Mouse (Mus musculus) frontal cortex, postnatal 14 days (tissue): ENCODE results near the gene Gimap7.

Source experiments
- DNase-seq, 2 experiments: peaks; one replicate each; pipeline ENCODE4 v3.0.0; 2022; ENCODE audit warnings: low spot score in 2 of 2

Gimap7 gene

DNA sequence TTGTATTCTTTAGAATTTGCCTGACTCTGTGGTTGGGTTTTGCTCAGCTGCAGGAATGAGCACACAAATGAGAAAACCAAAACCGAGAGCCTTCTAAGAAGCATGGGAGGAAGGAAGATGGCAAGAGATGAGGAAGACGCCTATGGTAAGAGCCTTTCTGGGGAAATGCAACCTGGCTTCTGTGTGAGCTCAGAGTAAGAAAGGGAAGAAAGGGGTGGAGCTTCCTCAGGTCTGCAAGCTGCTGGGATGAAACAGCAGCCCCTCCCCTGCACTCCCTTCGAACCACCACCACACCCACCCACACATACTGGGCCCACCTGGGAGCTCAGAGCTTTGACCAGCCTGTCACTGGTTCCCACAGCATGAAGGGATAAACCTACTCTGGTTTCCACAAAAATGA is 22.9 kb downstream of the Gimap7 start:
- DNase-seq = no peak

DNA sequence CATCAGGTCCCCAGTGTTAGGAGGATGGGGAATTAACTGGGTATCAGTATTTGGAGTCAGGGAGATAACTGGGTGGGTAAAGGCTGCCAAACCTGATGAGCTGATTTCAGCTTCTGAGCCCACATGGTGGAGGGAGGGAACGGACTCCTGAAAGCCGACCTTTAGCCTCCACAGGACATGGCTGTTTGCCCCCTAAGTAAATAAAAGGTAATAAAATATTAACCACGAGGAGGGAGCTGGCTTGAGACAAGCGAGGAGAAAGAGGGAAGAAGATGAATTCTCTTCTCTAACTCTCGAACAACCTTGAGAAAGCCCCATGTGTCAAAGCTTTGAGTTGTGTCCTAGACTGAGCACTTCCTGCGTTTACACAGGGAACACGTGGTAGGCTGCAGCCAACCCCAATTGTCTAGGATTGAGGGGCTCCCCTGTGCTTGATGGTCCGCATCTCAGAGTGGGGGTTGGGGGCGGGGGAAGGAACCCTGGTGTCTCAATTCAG is 23.3 kb downstream of the Gimap7 start:
- DNase-seq = no peak

DNA sequence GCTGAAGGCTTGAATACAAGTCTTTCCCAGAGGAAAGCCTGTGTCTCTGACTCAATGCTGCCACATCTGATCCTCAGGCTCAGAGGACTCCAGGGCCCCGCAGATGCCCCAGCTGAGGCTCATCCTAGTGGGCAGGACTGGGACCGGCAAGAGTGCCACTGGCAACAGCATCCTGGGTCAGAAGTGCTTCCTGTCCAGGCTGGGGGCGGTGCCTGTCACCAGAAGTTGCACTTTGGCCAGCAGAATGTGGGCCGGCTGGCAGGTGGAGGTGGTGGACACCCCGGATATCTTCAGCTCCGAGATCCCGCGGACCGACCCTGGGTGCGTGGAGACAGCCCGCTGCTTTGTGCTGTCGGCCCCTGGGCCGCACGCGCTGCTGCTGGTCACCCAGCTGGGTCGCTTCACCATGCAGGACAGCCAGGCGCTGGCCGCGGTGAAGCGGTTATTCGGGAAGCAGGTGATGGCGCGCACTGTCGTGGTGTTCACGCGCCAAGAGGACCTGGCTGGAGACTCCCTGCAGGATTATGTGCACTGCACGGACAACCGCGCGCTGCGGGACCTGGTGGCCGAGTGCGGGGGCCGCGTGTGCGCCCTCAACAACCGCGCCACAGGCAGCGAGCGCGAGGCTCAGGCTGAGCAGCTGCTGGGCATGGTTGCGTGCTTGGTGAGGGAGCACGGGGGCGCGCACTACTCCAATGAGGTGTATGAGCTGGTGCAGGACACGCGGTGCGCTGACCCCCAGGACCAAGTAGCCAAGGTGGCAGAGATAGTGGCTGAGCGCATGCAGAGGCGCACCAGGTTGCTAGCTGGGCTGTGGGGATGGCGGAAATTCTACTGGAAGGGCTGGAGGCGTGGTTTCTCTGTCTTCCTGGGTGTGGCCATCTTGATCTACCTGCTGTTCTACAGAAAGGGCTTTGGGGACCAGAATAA is 24.3 kb downstream of the Gimap7 start:
- no peak for DNase-seq

DNA sequence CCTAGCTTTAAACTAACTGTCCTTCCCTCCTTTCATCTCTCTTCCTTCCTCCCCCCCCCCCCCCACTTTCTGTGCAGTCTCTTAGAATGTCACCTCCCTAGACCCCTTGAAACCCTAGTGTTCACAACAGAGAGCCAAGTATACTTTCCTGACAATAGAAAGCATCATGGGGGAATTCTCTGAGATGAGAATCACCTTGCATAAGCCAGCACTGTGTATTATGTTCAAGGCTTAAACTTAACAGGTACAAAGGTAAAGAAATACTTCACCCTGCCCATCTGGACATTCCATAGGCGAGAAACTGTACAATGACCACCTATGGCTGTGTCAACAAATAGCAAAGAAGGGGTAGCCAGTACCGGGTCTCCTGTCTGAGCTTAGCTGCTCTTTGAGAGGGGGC is 27.1 kb downstream of the Gimap7 start:
- no peak for DNase-seq

DNA sequence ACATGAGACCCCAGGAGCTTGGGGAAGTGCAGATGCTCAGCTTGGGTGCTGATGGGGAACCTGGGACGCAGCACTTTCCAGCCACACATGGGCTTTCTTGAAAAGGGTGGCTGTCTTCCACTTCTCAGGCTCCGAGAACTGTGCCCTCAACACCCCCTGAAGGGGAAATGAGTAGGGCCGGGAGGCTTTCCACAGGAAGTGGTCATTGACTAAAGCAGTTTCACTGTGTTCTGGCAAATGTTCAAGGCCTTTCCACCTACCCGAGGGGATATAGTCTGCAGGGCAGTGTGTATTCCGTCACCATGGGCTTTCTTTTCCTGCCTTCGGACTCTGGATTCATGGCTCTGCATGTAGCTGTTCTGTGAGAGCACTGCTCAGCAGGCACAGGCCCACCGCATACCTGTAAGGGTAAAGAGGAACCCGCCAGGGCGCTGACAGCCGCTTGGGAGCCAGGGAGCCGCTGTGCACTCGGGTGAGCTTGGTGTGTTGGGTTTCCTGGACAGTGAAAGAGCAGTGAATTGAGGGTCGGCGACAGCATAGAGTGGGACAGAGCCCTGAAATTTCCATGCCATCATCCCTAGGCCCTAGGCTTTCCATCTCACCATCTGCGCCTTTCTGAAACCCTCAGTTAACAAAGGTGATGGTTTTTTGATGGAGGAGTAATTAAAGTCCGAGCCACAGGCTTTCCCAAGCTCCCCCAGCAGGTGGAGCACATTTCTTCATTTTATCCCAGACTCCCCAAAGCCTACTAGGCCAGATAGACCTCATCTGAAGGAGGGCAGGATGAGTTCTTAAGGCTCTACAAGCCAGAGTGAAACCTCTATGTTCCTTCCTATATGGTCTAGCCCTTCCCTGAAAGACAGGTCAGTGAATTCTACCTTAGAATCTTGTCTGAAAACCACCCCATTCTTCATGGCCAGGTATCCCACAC is 27.8 kb downstream of the Gimap7 start, which contains the start of gene Gimap5:
TSS of gene Gimap5 (plus strand) at position 239 of the 931 bp plus-strand sequence.
- peak in 1 of 2 experiments; percentile 8 for DNase-seq

DNA sequence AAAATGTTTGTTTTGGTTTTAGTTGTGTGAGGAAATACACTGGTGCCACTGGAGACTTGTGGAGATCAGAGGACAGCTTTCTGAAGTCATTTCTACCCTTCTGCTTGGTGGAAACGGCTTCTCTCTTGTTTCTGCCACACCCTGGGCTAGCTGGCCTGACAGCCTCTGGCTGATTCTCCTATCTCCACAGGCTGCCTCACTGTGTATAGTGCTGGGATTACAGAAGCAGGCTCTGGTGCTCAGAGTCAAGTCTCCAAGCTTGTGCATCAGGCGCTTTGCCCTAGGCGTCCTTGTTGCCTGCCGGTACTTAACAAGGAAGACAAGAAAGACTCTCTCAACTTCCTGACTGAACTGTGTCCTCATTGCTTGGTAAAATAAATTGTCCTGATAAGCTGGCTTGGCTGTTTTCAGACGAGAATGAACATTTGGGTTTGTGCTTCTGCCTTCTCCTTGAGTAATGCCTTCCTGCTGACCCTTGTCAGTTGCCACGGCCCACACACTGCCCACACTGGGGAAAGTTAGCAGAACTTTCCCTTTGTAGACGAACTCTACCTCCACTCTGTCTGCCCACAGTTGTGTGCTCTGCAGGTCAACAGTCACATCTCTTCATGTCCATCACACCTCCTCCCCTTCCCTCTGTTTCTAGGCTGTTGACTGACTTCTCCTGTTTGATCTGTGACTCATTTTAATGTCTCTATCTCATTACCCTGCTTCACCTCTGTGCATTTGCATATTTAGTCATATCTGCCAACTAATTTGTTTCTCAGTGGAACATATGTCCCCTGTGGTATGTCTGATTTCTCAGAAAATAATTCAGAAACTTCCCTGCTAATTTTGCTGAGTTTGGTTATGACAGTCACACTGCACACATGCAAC is 28.9 kb downstream of the Gimap7 start:
- DNase-seq = no peak

DNA sequence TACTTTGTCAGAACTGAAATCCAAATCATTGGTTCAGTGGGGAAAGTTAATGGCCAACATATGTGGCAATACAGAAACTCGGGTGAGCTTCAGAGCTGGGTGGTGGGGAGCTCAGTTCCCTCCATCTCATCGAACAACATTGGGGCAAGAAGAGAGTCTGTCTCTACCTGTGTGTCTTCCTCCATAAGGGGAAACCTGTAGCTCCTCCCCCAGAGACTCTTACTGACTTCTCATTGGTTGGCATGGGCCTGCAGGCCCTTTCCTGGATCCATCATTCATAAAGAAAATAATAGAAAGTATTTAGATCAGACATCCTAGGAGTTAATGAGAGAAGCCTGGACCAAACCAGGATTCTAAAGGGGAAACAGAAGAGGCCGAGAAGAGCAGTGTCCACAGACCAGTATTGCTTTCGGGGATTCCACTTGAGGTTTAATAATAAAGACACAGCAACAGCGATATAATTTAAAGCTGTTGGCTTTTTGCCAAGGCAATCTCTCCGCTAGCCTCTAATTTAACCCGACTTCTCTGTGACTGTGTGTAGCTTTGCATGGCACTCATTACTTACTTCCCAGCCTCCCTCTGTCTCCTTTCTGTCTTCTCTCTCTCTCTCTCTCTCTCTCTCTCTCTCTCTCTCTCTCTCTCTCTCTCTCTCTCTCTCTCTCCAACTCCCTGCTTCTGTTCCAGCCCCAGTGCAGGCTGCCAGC is 45.3 kb downstream of the Gimap7 start:
- DNase-seq = no peak

DNA sequence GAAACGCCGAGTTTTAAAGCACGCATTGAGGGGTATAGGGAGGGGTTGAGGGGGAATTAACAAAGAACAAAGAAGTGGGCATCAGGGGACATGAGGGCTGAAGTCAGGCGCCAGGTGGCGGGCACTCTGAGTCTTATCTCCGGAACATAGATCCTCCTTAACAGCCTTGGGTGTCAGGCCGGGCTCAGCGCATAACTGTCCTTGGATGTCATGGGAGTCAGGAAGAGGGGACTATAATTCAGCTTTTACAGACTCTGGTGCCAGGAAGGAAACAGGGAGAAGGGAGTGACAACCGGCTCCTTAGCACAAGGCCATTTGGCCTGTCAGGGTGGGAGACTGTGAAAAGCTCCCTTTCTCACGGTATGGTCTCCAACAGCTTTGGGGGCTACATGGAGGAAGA is 46.1 kb downstream of the Gimap7 start:
- no peak for DNase-seq

DNA sequence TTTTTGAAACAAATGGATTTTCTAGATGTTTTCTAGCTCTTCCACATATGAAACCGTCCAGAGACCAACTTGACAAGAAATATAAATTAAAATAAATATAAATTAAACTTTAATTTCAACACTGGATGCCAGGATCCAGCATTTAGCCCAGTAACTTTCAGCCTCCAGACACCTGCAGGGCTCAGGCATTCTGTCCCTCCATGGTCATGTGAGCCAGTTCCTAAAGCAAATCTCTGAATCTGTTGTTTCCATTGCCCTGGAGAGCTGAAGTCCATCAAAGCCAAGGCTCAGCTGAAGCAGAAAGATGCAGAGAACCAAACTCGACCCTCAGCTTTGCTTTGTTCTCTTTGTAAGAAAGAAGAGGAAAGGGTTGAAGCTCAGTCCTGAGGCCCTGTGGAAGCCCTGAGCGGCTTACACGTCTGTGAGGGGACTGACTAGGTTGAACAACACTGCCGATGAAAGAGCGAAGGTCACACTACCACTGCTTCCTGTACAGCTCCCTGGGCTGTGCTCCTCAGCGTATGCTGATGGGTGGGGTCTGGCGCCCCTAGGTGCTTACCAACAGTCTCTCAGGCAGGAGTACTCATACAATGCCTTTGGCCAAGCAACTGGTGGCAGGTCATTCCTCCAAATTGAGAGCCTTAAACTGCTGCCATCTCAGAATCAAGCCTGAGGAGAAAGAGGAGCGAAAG is 49.9 kb downstream of the Gimap7 start:
- DNase-seq = no peak

DNA sequence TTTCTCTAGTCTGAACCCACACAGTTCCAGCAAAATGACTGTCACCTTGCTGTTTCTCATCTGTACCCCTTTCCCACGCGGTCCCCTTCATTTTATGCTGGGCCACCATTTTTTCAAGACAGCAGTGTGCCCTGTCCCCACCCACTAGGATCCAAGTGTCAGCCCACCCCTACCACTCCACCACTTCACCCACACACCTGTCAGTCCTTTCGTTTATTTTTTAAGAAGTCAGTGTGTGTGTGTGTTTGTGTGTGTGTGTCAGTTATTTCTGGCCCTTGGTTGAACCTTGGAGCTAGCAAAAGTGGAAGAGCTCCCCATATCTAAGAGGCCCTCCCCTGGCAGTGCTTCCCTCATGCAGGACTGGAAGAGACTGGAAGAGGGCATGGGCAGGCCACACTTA is 50.5 kb downstream of the Gimap7 start:
- no peak for DNase-seq

DNA sequence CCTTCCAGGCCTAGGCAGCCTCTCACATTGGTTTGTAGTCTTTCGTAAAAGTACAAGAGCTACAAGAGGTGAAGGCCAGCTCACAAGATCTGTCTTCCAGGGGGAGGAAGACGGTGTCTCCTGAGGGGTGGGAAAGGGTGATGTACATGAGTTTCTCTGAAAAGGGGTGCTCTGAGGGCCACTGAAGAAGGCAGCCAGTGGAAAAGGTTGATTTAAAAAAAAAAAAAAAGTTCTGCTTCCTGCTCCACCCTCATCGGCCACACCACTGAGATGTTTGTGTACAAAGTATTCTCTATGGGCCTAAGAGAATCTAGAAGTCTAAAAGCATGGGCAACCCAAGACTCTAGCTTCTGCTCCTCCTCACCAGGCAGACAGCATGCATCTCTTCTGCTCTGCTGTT is 52.3 kb downstream of the Gimap7 start, which contains the start of gene Gimap3:
TSS of gene Gimap3 (minus strand) at position 156 of the 400 bp plus-strand sequence.
- no peak for DNase-seq

DNA sequence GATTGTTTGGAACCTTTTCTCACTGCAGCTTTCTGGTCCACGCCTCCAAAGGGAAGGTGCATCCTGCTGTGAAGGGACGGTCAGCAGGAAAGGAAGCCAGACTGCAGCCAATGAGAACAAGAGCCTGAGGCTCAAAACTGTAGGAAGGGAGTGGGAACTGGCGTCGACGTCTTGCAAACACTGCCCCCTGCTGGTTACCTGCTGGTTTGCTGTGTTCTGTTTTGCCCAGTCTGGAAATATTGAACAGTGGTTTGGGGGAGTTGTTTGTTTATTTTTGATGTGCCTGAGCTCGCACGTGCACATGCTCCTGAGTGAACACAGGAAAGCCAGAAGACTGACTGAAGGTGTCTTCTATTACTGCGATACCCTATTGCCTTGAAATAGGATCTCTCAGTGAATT is 53.6 kb downstream of the Gimap7 start:
- peak; percentile 39 to 72 for DNase-seq
